Mouse (Mus musculus) layer of hippocampus, adult 8-10 months (tissue): ENCODE results near the gene Gm20425. TPM values are rescaled to one million over a fixed set of nuclear protein-coding genes. Genes with fewer than 3 reads are reported as not detected.

Source experiments
- DNase-seq, 2 experiments: peaks; one replicate each; pipeline ENCODE4 v3.0.0; 2022; ENCODE audit warnings: low spot score in 2 of 2
- total RNA-seq, 4 experiments: library from RNA; stranded (reverse); gene quantifications; 2 replicates each; pipeline ENCODE4 v1.2.4; 2022

Gene Gm20425
- 10 to 100 TPM in 3 of 4 experiments, 1 to 10 TPM in 1; 7.4 to 13.1 (median 12.1) TPM for total RNA-seq

DNA sequence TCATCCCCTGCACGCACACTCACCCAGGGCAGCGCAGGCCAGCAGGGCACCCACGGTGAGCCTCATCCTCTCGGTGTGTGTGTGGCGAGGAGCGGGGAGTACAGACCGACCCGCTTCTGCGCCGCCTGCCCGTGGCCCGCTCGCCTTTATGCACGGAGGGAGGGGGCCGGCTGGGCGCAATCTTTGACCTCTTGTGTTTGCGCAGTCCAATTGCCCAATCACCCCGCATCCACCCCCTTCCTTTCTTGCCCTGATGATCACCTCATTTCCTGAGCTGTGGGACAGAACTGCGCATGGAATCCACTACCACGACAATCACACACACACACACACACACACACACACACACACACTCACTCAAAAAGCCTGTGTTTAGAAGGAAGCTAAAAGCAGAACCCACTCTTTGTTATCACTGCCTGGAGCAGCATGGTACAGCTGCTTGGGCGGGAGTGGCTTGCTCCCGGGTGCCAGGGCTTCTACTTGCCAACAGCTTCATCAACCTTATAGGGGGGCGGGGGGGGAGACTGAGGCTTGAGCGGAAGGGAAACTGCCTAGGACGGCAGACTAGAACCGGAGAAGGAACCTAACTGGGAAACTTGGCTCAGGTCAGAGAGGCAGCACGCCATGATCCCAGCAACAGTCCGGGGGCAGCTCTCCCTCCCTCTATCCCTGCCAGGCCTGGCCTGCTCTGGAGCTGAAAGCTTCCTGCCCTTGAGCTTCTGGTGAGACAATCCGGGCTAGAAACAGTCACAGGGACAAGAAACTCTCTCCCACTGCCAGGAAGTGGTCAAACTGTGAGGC, at the start of gene Gm20425, which contains the start of gene Trf:
Gene Gm20425 (minus strand): TSS at position 157 of the 801 bp plus-strand sequence.
Gene Trf (minus strand): TSS at position 294 of the 801 bp plus-strand sequence.
- peak; percentile 73 to 83 for DNase-seq

DNA sequence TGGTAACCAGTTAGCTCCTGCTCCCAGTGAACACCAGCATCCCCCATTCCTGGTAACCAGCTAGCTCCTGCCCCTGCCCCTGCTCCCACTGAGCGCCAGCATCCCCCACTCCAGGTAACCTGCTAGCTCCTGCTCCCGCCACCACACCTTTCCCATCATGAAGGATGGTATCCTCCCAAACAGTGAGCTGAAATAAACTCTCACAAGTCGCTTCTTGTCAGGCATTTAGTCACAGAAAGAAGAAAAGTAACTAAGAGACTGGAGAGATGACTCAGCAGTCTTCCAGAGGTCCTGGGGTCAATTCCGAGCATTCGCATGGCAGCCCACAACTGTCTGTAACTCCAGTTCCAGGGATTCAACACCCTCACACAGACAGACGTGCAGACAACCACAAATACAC, 46.8 kb upstream of the Gm20425 start:
- no peak for DNase-seq

DNA sequence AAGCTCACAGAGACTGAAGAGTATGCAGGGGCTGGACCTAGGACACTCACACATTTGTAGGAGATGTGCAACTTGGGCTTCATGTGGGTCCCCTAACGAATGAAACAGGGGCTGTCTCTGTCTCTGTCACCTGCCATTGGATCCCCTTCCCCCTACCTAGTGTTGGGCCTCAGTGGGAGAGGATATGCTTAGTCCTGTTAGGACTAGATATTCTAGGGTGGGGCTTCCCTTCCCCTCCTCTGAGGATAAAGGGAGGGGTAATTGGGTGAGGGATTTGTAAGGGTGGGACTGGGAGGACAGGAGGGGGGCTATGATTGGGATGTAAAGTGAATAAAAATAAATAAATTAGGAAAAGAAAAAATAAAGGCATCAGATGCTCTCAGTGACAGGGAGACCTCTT, 45.6 kb upstream of the Gm20425 start:
- DNase-seq, result no peak

DNA sequence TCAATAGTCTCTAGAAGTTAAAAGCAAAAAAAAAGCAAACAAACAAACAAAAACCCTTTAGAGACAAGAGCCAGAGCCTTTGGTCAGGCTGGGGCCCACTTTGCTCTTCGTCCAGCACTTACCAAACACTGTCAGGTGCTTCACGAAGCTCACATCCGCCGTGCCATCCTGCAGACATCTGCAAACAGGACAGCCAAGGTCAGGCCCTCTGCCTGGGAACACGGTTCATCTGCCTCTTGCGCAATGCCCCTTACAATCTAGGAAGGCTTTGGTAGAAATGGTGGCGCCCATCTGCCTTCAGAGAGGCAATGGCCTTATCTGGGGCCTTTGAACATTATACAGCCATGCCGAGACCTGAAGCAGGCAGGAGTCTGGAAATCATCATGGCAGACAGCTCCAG, 44.7 kb upstream of the Gm20425 start:
- DNase-seq, result no peak

DNA sequence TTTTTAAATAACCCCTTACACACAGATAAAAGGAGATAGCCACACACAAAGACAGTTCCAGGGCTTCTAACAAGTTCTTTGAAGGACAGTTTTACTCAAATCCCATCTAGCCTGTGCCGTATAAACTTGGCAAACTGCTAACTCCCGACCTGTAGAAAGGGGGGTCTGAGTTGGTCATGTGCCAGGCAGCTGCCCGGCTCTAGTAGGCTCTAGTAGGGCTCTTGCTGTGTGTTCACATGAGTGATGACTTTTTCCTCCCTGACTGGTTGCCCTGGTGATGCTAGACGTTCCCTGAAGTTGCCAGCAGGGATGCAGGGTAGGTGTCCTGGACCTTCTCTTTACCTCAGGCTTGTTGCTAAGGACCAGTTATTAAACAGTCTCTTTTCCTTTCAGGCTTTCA, 41.0 kb upstream of the Gm20425 start:
- DNase-seq, result no peak

DNA sequence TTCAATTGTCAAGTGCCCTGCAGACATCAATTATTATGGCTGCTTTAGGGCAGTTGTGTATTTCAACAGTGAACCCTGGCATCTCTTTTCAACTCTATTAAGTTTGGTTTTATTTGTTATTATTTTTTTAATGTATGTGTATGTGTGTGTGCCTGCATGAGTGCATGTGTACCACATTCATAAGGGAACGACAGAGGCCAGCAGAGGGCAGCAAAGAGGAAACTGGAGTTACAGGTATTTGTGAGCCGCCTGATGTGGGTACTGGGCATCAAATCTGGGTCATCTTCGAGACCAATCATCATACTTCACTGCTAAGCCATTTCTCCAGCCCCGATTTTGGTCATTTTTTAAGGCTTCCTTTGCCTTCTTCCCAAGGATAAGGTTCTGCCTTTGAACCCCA, 35.7 kb upstream of the Gm20425 start:
- no peak for DNase-seq

DNA sequence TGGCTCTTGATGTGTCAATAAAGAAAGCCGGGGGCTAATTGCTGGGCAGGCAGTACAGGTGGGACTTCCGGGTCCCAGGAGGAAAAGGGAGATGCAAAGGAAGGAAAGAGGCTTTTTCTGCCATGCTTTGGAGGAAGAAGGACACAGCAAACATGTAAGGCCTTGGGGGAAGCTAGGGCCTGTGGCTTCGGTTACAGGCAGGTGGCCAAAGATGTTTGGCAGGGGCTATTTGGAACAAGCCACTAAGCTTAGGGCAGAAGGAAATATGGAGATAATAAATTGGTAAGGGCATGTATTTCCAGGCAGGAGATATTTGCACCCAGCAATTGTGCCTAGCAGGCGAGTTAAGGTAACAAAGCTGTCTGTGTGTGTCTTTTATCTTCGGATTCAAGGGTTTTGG, 22.8 kb upstream of the Gm20425 start:
- no peak for DNase-seq

DNA sequence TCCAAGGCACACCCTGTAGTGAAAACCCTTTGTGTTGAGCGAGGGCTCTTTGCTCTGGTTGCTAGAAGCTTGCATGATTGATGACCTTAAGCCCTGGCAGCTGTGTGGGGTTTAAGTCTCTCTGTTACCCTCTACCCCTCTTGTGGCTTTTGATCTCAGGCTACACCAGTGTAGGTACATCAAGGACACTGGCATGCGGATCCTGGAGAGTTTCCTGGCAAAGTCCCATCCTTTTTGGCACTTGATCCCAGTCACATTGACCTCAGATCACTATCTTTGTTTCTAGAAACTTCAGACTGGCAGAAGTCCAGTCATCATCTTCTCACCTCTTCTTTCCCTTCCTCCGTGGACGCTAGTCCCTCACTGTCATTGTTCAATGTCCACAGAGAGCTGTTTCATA, 18.5 kb upstream of the Gm20425 start:
- no peak for DNase-seq

DNA sequence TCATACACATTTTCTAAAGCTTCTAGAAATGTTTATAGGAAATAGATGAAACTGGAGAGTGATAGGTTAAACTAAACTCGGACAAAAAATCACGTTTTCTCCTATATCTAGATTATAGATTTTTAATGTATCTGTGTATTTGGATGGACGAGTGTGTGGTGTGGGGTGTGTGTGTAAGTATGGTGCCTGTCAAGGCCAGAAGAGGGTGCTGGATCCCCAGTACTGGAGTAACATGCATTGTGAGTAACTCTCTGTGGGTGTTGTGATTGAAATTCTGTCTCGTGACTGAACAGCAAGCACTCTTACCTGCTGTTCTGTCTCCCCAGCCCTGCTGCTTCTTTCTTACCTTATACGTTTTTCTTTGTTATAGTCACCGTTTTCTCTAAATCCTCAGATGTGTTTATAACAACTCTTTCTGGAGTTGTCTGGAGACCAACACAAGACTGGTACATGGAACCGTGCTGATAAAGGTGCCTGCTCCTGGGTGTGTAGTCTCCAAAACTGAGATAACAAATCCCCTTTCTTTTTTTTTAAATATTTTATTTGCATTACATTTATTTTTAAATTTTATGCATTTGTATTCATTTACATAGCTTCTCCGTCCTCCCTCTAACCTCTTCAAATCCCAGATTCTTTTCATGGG, 16.5 kb upstream of the Gm20425 start:
- DNase-seq, result no peak

DNA sequence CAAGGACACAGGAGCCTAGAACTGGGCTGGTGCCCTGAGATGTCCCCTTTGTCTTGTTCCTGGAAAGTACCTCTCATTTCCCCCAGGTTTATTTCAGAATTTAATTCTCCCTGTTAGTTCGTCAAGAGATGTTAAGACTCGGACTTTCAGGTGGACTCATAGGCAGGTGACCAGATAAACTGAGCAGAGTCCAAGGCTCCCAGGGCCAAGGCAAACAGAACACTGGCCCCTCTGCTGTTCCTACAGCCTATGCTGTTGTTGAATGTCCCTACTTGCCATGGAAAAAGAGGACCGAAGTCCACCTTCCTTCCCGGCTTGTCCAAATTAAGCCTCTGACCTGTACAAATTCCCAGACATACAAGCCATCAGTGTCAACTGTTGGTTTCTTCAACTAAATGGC, 13.5 kb upstream of the Gm20425 start:
- no peak for DNase-seq

DNA sequence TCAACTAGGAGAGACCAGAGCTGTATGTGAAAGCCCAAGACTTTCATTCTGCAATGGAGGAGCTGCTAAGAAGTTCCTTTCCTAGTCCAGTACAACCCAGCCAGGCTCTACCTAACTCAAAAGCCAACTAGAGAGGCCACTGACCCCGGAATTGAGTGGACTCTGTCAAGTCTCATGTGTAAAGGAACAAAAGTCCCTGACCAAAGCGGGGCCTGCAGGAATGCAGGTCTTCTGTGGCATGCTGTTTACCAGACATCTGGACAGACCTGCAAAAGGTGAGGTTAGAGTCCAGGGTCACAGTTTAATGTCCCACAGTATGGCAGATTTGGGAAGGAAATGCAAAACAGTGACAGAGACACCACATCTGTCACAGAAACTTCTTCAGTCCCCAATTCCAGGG, 11.1 kb upstream of the Gm20425 start:
- no peak for DNase-seq

DNA sequence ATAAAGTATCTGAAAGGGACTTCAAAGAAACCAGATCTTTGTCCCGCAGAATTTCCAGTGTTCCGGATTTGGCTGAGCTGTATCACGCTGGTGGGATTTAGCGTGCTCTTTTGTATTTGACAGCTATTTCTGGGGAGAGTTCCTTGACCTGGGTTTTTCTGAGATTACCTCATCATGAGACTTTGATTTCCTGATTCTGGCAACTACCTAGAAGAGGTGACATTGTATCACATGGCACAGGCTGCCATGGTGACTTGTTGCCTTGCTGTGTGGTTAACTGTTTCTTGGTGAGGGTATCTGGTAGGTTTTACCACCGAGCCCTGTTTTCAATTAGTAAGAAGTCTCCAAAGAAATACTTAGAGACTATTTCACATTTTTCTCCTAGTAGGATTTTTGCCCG, 9.4 kb upstream of the Gm20425 start:
- no peak for DNase-seq

DNA sequence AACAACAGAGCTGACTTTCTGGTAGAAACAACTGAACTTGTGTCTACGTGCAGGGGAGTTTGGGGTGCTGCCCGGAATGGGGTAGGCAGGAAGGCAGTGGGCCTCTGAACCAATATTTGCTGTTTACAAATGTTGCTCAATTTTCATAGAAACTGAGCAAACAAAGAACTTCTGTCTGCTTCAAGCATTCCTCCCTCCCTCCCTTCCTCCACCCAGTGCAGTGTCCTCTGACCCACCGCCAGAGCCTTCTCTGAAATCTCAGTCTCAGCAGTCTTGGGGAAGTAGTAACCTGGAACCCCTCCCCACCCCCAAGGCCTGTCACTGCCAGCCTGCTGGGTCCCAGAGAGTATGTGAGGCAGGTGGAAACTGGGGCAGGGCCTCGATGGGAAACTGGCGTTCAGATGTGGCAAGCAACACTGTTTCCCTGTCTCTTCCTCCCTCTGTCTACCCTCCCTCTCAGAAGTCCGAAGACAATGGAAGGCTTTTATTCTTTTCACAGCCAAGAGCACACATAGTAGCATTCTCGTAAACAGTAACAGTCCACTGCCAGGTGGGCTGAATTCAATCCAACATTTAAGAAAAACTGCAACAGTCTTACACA, 4.6 kb upstream of the Gm20425 start:
- peak in 1 of 2 experiments; percentile 23 for DNase-seq

DNA sequence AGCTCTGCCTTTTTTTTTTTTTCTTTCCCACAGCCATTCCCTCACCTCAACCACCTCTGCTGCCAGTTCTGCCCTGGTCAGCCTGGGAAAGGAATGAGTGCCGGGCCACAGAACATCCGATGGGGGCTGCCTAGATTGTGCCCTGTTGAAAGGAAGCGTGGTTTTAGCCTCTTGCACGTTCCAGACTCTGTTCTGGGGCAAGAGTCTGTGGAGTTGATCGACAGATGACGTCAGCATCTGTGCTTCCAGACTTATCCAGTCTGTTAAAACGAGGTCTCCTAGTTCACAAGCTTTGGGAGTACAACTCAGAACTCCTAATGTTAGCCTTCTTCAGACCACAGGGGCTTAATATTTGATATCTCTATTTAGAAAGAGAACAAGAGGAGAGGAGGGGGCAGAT, 4.0 kb upstream of the Gm20425 start:
- no peak for DNase-seq

DNA sequence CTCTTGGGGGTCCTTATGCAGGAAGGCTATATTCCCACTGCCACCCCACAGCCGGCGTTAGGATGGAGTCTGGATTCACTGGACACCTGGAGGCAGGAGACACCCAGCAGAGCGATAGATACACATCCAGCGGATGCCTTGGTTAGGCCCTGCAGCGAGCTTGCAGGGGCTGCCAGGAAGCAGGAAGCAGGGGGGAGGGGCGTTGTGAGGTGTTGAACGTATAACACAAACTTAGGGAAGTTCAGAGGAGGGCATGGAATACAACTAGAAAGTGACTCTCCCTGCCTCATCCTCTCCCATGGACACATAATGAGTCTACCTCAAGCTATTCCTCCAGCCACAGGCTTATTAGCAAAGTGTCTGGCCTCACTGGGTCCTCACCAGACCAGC, 2.9 kb upstream of the Gm20425 start:
- no peak for DNase-seq

DNA sequence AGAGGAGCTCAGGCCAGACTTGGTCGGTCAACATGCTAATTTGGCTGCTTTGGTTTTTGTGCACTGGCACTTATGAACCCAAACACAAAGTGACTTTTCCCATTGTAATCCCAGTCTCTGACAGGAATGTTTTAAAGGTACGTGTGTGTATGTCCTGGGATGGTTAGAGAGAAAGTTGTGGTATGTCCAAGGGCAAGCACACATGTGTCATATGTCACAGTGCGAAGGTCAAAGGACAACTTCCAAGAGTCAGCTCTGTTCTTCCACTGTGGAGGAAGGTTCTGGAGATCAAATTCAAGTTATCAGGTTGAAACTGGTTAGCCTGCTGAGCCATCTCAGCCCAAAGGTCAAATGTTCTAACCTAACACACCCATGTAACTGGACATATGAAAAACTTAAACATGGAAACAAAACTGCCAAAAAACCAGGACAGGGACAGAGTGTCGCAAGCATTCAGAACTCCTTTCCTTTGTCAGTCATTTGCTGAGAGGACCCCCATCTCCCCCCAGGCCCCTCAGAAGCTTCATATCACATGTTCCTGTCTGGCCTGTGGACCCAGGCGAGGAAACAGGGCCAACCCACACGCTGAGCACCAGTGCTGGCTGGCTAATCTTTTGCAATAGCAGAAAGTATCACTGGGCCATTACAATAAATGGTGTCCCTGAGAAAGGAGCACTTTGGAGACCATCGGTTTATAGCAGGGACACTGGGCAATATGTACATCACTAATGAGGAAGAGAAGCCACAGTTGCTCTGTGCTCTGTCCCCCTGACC, 2.3 kb upstream of the Gm20425 start:
- no peak for DNase-seq

DNA sequence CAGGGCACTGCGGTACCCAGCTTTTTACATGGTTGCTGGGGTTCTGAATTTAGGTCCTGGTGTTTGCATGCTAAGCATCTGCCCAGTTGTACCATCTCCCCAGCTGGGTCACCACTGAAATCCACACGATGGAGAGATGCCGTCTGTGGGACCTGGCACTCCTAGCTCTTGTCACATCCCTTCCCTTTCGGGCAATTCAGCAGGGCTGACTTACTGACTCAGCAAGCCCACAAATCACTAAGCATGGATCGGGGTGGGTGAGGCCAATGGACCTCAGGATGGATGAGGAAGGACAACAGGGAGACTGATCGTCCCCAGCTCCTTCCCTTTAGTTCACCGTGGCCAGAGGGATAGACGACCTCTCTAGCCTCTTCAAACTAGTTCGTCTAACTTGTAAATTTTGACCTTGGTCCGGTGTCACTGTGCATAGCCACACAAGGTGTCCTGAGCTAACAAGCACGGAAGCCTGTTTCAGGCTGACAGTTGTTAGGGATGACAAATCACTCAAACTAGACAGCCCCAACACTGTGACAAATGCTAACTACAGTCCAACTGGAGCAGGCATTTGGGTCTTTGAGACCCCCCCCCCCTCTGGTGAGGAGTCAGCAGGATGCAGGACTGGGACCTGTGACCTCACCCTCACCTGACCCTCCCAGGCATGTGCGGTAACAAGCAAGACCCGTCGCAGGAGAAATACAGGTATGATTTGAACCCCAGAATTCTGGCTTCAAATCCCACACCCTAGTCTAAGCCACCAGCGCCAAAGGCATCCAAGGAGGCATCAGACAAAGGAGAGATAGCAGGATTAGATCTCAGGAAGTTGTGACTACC, 855 bp downstream of the Gm20425 start:
- no peak for DNase-seq

DNA sequence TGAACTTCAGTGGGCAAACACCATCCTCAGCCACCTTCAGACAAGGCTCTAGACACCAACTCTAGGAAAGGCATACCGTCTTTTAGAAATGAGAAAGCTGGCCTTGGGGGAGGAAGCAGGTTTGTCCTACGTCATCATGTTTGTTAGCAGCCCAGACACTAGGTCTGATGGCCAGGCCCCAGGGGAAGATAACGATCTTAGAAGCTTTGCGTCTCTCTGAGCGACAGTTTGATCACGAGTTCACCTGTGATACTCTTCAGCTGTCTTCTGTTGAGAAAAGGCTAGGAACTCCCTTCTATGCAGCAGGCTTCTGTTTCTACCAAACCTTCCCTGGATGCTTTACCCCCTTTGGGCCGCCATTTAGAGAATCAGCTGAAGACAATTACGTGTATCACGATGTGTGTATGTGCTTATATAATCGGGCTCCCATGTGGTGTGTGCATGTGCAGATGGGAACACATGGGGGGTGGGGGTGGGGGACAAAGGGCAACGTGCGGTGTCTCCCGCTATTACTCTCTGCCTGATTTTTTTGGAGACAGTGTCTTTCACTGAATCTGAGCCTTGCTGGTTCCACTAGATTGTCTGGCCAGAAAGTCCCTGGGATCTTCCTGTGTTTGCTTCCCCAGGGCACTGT, 1.6 kb downstream of the Gm20425 start:
- no peak for DNase-seq

DNA sequence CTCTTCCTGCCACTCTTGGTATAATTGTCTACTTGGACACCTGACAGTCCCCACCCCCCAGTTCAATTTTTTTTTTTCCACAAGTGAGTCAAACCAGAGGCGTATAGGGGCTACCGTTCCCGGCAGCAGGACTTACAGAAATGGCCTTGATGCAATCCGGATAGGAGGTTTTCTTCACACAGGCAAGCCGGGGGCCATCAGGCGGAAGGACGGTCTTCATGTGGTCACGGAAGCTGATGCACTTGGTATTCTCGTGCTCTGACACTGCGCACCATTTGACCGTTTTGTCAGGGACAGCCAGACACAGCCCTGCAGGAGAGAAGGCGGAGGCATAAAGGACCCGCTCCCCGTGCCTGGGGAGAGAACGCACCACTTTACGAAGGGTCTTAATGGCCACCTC, 2.3 kb downstream of the Gm20425 start:
- DNase-seq, result no peak

DNA sequence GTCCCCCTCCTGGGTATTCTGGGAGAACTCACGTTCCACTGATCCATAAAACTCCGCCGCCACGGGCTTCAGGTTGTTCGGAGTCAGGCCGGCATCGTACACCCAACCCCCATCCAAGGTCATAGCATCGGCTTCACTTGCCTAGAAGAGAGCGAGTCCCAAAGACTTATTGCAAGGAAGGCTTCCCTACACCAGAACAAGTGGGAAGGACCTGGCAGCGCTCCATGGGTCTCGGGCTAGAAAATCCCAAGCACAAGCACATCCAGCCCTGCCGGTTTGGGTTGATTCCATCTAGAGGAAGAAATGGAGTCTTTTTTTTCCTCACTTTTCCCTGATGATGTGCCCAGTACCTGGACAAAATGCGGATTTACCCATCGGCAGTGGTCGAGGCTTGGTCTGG, 3.3 kb downstream of the Gm20425 start:
- no peak for DNase-seq
